Mouse (Mus musculus) megakaryocyte progenitor cell, adult 5-6 weeks (primary cell): ENCODE measurements around the gene Ociad2. TPM values are rescaled to one million over a fixed set of nuclear protein-coding genes. Genes with fewer than 3 reads are reported as not detected.
"Not testable (repeated sequence)": the region's sequence is repeated elsewhere in the genome, so short reads cannot be mapped to it uniquely, and the experiment has no call there.

Experiments used
- ATAC-seq: replicated peaks from 2 replicates; pipeline ENCODE4 v1.8.0; 2016; ENCODE audit warnings: mild to moderate bottlenecking, moderate TSS enrichment, inconsistent platforms; ENCODE audit not compliant: poor library complexity
- total RNA-seq, 2 experiments: library from RNA; stranded (forward) in 1 of 2; stranded (reverse) in 1 of 2; fragments of 157-497, 149-512 nt in 1 of 2; fragments of 200-1000 nt in 1 of 2; gene quantifications; 2 replicates each; pipeline versions ENCODE4 v1.2.3 to v1.2.4; 2015 to 2017

The Ociad2 gene
- total RNA-seq, 2 experiments from 2014 or later: 4.7 to 5.5 TPM

DNA sequence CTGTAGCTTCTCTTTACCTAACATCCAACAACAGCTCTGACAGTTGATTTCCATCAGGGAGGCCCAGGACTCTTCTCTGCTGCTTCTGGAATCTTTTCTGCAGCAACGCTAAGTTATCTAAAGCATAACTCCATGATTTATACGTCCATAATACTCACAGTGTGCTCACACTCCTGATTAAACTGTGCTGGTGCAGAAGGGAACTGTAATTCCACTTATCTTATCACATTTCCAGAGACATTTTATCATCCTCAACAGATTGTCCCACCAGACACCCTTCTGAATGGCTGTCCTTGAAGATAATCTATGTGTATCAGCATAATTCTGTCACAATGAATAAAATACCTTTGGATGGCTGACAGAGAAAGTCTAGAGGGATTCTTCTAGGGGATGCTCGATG lies 13.2 kb upstream of the Ociad2 start:
- peak; percentile 44 for ATAC-seq

DNA sequence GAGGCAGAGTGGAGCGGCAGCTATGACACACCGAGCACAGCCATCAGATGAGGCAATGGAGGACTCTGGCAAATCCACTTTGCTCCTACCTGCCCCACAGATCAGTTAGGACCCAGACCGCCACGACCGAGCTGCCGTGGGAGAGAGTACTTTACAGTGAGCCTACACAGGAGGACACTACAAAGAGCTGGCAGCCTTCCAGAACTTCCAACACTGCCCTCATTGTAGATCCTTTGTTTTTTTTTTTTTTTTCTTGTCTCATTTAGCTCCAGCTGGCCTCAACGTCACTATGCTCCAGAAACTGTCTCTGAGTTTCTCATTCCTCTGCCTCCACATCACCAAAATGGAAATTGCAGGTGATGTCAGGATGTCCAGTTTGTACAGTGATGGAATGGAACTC lies 12.7 kb upstream of the Ociad2 start:
- ATAC-seq: no peak

DNA sequence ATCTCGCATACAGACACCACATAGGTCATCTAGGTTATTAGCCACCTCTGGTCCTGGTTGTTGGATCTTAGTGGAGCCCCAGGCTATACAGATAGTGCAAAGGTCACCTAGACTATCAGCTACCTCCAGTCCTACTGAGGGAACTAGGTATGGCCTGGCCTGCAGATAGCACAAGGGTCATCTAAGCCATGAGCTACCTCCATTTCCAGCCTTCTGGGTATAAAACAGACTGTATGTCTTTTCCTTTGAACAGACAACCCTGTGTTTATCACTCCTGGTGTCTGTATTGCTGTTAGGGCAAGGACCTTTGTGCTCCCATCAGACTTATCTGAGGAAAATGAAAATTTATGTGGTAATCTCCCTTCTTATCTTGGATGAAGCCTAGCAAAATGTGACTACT lies 11.0 kb upstream of the Ociad2 start:
- no peak for ATAC-seq

DNA sequence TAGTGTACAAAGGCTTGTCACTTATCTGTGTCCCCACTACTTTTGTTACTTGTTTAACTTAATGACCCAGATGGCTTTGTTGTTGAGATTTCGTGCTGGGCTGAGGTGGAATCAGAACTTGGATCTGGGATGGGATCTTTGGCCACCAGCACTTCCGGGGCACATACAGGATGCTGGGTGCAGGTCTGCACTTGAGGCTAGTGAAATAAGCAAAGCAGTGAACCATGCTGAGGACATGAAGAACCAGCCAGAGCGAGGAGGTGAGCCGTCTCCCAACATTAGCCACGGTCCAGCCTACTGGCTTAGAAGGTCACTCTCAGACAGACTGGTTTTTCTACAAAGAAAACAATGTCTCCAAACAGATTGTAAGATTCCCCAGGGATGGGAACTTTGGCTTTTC lies 8.7 kb upstream of the Ociad2 start:
- ATAC-seq: no peak

DNA sequence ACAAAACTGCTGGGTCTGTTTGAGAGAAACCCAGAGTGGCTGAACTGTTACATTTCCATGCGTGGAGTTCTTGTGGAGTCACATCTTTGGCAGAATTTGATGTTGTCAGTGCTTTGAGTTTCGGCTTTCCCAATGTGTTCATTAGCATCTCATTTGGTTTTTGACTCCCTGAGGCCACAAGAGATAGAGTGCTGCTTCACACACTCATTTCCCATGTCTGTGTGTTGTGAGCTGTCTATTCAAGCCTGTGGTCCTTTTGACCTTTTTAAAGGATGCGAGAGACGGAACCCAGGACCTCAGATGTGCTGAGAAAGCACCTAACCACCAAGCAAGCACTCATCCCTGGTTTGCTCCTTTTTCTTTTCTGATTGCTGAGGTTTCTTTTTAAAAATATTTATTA lies 4.4 kb upstream of the Ociad2 start:
- no peak for ATAC-seq

DNA sequence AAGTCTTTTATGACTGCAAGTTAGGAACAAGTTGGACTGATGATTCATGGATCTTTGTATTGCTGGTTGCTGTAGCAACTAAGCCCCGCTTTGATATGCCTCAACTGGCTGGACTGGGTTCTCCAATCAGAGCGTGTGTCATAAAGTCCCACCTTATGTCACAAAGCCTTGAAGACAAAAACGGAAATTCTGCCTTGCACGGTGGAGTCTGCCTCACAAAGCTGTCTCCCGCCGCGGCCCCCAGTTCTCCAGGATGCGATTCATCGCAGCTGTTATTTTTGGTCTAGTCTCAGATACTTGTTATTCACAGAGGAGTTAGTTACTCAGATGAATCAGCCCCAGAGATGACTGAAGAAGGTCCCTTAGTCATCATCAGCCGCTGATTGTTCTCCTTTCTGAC lies 3.5 kb upstream of the Ociad2 start:
- ATAC-seq: no peak

DNA sequence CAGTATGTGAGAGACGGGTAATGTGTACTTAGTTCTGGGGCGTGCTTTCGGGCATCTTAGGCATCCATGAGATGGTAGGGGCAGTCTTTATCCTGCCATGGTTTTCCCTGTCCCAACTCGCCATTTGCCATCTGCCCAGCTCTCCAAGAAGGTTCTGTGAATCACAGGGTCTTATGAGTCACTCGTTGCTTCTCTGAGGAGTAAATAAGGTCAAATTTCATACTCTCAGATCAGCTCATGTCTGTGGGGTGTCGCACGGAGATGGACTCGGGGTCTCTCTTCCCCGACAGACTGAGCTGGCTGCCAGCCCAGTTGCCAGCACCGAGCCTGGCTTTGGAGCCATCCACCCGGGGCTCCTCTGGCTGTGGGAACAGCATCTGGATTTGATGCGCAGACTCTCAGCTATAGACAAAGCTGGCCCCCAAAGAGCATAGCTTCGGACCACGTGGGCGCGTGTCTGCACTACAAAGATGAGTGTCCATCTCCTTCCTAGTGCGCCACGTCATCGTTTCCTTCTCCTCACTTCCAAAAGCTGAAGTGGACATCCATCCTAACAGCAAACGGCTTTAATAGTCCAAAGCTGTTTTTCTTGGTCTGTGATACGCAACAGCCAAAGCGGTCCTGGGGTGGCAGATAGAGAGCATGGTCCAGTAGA lies 2.0 kb upstream of the Ociad2 start:
- no peak for ATAC-seq

DNA sequence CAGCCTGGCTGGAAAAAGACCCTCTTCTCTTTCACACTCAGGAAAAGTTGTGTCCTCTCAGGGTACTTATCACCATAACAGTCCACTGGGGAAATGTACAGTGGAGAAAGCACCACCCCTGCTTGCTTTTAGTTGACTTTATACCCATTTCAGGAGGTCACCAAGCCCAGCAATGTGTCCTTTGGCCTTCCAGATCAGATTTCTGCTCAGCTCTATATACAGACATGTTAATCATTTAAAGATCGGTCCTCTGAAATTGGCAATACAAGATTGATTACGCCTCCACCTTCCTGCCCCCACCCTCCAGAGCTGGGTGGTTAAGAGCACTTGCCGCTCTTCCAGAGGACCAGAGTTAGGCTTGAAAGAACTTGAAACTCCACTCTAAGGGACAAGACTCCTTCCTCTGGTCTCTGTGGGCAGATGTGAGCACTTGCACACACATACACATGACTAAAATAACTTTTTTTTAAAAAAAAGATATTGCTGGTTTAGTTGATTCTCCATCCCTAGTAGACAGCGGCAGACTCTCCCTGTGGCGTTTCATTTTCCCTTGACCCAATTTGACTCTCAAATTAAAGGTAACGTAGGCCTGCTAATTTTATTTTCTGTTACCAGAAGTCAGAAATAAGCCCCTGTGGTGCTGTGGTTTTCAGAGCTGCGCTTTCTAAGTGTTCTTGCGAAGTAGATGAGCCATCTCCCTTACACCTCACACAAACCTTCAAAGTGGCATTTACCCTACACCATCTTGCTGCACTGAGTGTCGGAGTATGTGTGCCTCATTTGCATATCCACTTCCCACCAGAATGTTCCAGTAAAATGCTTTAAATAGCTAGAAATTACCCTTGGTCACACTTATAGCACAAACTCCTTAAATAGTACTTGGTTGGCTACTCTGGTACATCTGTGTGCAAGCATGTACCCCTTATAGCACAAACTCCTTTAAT lies 777 bp downstream of the Ociad2 start:
- ATAC-seq: no peak

DNA sequence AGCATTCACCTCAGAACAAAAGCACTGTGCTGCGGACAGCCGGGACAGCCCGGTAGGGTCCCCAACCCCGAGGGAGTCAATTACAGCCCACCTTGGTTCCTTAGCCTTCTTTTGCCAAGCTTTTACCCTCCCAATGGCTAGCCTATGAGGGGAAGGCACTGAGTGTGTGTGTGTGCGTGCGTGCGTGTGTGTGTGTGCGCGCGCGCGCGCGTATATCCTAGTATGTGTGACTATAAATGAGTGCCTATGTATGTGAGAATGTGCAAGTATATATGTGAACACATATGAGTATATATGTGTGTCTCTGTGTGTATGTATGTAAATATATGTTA lies 2.0 kb downstream of the Ociad2 start:
- peak; percentile 44; the same call in 1 of the 2 replicates for ATAC-seq

DNA sequence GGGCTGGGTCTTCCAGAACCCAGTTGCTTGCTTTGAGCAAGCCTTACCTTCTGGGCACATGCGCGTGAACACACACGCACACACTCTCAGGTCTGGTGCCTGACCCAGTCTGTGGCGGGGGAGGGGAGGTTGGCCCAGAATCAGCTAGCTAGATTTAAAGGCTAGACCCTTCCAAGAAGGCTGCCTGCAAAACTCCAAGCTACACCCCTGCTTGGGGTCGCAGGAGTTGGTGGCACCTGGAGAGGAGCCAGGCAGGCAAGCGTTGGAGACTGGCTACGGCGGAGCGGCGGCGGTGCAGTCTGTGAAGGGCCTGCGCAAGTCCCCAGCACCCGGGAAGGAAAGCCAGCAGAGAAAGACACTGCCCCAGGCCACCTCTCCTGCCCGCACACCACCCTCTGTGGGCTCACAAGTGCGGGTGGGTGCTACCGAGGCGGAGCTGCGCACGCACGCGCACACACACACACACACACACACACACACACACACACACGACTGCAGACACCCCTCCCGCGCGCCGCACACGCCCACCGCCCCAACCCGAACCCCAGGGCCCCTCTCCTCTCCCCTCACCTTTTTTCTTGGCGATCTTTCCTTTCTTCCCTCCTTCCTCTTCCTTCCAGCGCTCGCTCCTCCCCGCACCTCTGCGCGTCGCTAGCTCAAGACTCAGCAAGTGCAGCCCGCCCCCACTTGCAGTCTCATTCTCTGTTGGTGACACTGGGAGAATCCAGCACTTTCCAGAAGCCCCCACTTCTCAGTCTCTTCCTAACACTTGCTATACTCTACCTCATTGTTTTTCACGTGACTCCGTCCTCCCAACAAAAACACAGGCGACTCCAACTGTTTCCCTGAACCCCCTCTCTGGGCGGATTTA lies 2.6 kb downstream of the Ociad2 start:
- ATAC-seq: peak; percentile 75

DNA sequence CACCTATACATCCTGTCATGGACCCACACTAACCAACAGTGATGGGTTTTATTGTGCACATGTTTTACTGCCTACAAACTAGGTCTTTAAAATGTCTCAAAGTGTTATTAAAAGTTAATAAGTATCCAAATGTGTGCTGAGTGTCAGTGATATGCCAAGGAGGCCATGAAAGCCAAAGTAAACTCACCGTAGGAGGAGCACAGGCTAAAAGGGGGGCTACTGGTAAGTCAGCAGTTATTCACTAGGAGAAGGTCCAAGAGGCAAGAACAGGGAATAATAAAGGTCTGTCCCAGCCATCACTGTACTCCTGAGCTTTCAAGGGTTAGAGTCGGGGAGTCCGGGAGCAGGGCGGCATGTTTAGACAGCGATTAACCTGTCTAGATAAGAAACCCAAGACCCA lies 4.4 kb downstream of the Ociad2 start:
- no peak for ATAC-seq

DNA sequence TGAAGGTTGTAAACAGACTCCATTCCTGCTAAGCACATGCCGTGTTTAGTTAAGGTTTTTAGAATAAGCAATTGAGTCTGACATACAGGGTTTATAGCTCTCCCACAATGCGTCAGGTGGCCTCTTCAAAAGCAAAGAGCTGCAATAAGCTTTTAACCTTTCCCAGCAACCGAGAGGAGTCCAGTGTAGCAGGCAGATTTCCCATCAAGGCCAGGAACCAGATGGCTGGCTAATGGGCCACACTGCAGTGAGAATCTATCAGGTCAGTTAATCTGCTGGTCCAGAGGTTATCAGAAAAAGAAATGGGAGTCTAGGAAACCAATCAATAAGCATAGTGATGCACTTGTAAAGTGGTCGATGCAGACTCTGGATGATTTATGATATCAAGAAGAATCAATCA lies 9.8 kb downstream of the Ociad2 start:
- no peak for ATAC-seq

DNA sequence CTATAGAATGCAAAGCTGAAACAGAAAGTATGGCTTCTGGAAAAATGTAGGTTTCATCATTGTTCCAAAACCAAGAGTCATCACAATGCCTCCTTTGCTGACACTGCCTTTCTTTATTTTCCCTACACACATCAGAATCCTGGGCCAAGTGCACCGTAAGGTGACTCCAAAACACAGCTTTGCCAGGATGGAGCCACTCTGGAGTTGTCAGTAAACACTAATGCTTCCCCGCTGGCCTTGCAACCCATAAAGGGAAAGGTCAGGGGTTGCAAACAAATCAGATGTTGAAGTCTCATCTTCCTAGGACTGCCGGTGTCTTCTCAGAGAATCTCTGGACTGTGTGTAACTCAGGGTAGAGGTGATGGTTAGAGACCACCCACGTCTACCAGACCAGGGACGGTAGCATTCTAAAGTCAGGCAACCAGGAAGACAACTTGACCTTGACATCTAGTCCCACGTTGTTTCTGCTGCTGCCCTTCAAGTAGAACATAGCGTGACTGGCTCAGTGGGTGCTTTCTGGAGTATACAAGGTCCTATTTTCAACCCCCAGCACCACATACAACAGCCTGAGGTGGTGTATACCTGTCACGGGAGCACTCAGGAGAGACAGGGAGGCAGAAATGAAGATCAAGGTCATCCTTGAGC lies 16.2 kb downstream of the Ociad2 start:
- no peak for ATAC-seq

DNA sequence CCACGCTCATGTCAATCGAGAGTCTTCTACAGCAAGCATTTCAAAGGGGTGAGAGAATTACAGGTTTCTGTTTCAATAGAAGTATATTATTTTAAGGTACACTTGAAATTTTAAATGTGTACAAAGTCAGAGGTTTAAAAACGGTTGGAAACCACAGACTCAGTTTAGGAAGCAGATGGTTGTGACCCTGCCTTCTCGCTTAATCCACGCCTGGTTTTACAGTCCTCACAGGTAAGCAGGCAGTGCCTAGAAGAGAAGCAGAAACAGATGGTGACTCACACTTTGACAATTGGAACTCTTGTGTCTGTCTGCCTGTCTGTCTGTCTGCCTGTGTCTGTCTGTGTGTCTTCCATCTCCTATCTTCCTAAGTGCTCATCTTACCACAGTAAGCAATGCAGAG lies 17.2 kb downstream of the Ociad2 start:
- peak; percentile 43 for ATAC-seq

DNA sequence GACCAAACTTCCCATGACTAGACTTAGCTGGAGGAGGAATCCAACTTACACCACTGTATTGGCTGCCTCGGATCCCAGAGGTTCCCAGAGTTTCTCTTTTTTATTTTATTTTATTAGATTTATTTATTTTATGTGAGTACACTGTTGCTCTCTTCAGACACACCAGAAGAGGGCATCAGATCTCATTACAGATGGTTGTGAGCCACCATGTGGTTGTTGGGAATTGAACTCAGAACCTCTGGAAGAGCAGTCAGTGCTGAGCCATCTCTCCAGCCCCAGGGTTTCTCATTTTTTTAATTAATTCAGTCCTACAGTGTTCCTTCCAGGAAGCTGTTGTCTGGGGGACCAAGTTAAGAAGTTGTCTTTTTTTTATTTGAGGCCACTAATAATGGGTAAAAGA lies 18.1 kb downstream of the Ociad2 start:
- not testable (repeated sequence) for ATAC-seq

DNA sequence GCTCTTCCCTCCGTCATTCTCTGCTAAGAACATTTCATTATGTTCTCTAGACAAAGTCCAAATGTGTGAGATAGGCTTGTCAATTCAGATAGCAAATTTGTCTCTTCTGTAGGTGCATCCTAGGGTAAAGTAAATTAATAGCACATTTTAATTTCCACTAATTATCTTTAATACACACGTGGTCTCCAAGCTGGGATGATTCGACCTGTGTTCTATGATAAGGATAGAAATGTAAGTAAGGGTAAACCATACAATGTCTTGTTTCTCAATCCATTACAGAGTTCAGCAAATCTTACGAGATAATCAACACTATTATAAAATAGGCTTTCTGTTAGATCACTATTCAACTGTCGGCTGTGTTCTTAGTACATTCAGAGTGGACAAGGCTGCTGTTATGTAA lies 21.5 kb downstream of the Ociad2 start:
- ATAC-seq: peak; percentile 49

DNA sequence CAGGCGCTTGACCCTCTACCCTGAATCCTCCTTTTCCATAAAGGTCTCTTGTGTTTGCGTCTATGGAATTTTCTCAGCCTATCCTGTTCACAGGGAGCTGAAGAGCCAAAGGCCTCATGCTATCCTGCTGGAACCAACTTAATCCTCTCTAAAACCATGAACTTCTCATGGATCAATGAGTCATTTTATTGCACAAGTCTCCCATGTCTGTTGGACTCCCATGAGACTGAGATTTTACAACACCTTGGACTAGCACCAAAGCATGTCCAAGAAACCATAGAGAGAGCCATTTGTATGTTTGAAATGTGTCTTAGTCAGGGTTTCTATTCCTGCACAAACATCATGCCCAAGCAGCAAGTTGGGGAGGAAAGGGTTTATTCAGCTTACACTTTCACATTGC lies 26.2 kb downstream of the Ociad2 start:
- no peak for ATAC-seq

DNA sequence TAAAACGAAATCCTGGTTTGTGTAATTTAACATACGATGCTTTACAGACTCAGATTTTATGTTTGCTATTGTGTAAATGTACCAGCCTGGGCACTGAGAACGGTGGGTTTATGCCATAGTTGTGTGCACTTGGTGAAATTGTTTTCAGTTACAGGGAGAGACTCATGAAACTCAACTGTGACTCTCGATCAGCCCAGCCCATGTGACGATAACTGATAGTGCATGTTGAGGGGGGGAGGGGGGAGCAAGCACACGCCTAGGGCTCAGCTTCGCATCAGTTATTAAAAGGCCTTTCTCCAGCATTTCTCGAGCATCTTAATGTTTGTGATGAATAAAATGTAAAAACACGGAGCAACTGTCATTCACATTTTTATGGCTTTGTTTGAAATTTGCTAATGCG lies 27.2 kb downstream of the Ociad2 start:
- peak; percentile 41; the same call in 1 of the 2 replicates for ATAC-seq

DNA sequence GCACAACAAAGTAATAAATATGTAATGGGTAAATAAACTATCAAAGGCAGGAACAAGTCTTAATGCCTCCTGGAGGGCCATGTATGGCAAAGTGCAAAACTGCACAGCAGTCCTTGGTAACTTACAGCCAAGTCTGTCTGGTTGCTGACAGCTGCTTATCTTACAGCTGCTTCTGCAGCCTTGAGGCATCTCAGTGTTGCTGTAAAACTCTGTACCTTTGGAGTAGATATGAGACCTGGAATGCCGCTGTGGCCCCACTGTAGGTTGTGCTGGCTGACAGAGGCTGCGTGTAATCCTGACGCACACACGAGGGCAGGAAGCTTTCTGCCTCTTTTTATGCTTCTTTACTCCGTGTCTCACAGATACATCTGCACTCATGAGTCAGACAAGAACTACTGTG lies 29.4 kb downstream of the Ociad2 start:
- ATAC-seq: peak; percentile 97

DNA sequence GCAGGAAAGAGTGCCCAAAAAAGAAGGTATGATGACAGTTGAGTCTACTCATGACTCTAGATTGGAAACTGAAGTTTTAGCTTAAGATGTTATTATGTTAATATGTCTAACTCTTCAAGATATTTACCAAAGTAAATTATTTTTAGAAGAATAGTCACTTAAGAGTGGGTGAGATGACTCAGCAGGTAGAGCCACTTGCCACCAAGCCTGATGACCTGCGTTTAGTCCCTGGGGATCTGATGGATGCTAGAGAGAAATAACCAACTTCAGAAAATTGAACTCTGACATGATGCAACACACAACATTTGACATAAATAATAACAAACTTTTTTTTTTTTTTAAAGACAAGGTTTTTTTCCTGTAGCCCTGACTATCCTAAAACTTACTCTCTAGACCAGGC lies 30.4 kb downstream of the Ociad2 start:
- ATAC-seq: no peak

DNA sequence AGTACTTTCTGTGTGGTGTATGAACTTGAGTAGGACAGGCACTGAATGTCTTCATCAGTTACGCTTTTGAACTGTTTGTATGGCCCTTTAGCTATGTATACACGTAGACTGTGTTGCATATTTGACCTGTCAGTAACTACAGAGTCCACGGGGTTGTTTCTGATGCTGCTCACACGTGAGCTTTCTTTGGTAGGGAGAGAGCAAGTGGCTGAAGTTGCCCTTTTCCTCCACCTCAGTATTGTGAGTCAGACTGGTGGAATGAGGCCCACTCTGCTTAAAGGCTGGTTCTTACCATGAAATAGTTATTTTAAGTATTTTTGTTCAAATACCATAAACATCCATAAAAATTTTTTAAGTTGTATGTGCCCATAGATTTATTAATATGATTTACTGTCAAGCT lies 31.3 kb downstream of the Ociad2 start:
- no peak for ATAC-seq
